Mouse (Mus musculus): Measurements from ENCODE around the gene Omt2b.
"Not testable (repeated sequence)": the region's sequence is repeated elsewhere in the genome, so short reads cannot be mapped to it uniquely, and the experiment has no call there.

Omt2b gene

GRCm38 (mm10) chr9:78351504-78352220 is 24.3 kb downstream of the Omt2b start:
- DNase-seq (ENCODE audit: low spot score) = no peak

- no peak for DNase-seq (ENCODE audit: low spot score)
Observed at GRCm38 (mm10) chr9:78354665-78355578, 27.5 kb downstream of the Omt2b start.

- DNase-seq (ENCODE audit: low spot score) = no peak
Observed at GRCm38 (mm10) chr9:78355611-78356010, 28.2 kb downstream of the Omt2b start, which contains the start of gene Gsta2. TSS of gene Gsta2 (minus strand) at chr9:78355788.

GRCm38 (mm10) chr9:78358053-78358452 is 30.7 kb downstream of the Omt2b start:
- peak; percentile 86 for DNase-seq (ENCODE audit: low spot score)

GRCm38 (mm10) chr9:78359750-78360483 is 32.5 kb downstream of the Omt2b start:
- no peak for DNase-seq (ENCODE audit: low spot score)

DNA sequence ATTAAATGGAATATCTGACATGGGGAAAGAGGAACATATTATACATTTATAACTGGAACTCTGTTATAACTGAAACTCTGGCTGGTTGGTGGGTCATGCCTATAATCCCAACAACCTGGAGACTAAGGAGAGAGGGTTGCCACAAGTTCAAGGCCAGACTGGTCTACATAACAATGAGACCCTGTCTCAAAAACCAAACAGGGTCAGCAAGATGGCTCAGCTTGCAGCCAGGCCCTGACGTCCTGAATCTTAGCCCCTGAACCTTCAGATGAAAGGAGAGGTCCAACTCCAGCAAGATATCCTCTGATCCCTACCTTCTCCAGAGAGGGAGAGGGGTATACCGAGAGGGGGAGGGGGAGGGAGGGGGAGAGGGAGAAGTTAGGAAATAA is 33.1 kb downstream of the Omt2b start:
- DNase-seq (ENCODE audit: low spot score) = no peak

DNA sequence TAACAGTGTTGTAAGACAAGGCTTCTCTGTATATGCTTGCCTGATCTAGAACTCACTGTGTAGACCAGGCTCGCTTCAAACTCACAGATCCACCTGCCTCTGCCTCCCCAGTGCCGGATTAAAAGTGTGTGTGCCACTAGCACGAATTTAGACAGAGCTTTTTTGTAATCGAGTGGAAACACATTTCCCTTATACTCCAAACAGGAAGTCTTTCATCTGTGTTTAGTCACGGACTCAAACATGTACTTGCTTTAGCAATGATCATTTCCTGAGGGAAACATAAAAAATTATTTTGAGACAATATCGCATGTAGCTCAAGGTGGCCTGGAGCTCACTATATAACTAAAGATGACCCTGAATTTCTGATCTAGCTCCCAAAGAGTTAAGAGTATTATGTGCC is 36.0 kb downstream of the Omt2b start:
- no peak for DNase-seq (ENCODE audit: low spot score)

- DNase-seq (ENCODE audit: low spot score) = no peak
Observed at GRCm38 (mm10) chr9:78364701-78365100, 37.3 kb downstream of the Omt2b start.

DNA sequence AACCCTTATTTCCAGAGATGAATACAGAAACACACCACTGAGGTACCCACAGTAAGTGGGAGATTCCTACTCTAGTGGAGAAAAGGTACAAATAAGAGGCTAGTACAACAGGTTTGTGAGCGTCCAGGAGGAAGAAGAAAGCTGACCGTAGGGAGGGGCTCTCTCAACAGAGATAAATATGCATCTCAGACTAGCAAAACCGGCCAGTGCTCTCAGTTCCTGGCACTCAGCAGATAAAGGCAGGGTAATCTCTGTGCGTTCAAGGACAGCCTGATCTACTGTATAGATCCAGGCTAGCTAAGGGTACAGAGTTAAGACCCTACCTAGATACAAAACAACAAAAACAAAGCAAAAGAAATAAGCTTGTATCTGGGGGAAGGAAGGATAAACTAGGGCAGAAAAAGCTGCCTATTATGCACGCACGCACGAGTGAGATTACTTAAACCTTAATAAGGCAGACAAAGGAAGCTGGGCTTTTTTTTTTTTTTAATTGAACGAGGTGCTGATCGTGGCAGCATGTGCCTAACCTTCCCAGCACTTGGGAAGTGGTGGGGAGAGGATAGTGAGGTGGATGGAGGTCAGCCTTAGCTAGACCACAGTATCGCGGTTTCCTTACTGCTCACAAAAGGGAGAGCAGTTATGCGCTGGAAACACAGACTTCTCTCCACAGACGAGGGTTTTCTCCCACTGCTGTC is 38.6 kb downstream of the Omt2b start:
- no peak for DNase-seq (ENCODE audit: low spot score)

DNA sequence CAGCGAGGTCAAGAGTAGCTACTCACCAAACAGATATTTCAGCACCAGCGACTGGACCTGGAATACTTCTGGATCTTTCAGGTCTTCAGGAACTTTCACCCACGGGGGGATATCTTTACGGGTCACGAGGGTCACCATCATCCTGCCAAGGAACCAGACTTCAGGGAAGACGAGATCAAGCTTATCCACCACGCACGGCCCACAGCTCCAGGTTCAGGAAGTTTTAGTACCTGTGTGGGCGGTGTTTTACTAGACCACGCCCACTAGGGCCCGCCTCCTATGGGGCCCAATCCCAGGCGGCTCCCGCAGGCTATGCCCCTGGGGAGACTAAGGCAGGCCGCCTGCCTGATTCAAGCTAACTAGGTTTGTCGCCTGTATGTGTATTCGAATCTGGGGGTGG is 40.6 kb downstream of the Omt2b start, which contains the start of gene Dppa5a:
Gene Dppa5a (minus strand): TSS at position 219 of the 400 bp plus-strand sequence.
- DNase-seq (ENCODE audit: low spot score) = not testable (repeated sequence)

GRCm38 (mm10) chr9:78368671-78369293 is 41.4 kb downstream of the Omt2b start:
- no peak for DNase-seq (ENCODE audit: low spot score)

DNA sequence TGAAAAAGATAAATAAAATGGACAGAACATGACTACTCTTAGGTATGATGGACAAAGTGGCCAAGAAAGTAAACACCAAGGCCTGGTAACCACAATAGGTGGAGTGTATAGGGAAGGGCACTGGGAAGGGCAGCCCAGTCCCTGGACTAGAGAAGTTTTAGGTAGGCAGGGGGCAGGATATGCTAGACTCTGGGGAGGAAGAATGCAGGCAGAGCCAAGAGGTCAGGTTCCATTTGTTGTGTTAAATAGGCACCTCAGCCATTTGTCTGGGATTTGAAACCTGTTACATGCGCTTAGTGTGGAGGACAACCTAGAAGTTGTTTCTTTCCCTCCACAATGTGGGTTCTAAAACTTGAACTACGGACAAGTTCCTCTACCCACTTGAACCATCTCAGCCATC is 42.0 kb downstream of the Omt2b start:
- no peak for DNase-seq (ENCODE audit: low spot score)

GRCm38 (mm10) chr9:78369786-78370185 is 42.4 kb downstream of the Omt2b start:
- no peak for DNase-seq (ENCODE audit: low spot score)

- DNase-seq (ENCODE audit: low spot score) = no peak
Observed at GRCm38 (mm10) chr9:78371441-78371840, 44.1 kb downstream of the Omt2b start.

DNA sequence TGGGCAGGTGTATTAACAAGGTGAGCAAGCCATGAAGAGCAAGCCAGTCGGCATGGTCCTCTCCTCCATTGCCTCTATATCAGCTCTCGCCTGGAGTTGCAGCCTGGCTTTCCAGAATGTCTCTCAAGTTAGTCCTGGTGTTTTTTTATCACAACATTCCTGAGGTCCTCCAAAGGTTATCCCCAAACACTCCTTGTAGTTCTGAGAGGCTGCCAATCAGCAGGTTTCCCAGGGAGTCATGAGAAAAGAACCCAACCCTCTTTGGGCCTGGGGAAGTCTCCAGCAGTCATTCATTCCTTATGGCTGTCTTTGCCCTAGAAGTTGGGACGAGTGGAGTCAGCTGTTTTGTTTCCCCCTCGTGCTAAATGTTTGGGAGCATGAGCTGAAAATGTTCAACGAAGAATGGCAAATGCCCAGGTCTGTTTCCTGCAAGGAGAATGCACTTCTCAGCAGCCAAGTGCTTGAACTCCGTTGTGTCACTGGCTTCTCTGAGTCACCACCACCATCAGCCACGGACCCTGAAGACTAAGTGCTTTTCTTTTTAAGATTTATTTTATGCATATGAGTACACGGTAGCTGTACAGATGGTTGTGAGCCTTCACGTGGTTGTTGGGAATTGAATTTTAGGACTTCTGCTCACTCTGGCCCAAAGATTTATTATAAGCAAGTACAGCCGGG is 45.6 kb downstream of the Omt2b start:
- no peak for DNase-seq (ENCODE audit: low spot score)

DNA sequence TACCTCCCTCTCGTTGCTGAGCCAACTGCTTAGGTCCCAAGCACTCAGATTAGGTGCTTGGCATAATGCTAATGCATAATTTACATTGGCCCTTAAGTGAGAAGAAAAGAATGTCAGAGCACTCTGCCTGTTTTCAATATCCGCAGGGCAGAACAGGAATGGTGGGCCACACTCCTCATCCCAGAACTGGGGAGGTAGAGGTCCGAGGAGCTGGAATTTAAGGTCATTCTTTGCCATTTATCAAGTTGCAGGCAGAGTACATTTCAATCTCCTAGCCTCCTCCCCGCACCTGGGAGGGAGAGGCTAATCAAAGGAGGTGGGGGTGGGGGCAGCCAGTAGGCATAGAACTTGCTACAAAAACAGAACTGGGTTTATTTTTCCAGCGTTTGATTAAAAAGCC is 47.0 kb downstream of the Omt2b start:
- DNase-seq (ENCODE audit: low spot score) = no peak

- DNase-seq (ENCODE audit: low spot score) = no peak
Observed at GRCm38 (mm10) chr9:78374885-78375389, 47.5 kb downstream of the Omt2b start.

DNA sequence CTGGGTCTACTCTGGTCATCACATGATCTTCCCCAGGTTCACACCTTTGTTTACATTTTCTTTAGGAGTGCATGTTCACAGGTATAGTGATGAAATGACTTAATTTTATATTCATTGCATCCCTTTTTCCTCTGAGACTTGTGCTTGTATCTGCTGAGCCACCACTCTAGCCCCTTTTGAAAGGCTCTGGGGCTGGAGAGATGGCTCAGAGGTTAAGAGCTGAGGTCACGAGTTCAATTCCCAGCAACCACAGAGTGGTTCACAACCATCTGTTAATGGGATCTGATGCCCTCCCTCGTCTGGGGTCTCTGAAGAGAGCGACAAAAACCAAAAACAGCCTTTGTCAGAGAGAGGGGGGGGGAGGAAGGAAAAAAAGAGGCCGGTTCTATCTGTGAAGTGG is 48.1 kb downstream of the Omt2b start:
- no peak for DNase-seq (ENCODE audit: low spot score)

DNA sequence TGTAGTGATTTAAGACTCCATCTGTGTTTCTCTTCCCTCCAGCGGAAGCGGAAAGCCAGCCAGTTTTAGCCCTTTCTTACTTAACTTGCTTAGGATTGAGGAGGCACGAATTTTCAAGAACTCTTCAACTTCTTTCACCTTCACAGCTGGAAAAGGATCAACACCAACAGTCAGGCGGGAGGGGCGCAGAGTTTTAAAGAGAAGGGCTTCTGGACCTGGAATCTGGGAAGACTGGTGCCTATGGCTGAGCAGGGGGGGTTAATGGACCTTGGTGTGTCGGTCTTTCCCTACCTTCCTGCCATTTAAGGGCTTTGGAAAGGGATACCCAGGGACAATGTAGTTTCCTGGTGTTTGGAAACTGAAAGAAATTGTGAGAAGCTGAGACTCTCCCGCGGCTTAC is 50.2 kb downstream of the Omt2b start:
- no peak for DNase-seq (ENCODE audit: low spot score)

GRCm38 (mm10) chr9:78378113-78378785 is 50.9 kb downstream of the Omt2b start, which contains the start of gene Ooep:
TSS of gene Ooep (minus strand) at chr9:78378725.
- peak; percentile 63 for DNase-seq (ENCODE audit: low spot score)
